Mouse (Mus musculus) kidney, postnatal 25 days (tissue): ENCODE results near the gene Bcl3.

ENCODE experiments used
- DNase-seq, 2 experiments: peaks; one replicate each; pipeline ENCODE4 v3.0.0; 2021; ENCODE audit warnings: mixed read lengths in 2 of 2

Bcl3 gene

DNA sequence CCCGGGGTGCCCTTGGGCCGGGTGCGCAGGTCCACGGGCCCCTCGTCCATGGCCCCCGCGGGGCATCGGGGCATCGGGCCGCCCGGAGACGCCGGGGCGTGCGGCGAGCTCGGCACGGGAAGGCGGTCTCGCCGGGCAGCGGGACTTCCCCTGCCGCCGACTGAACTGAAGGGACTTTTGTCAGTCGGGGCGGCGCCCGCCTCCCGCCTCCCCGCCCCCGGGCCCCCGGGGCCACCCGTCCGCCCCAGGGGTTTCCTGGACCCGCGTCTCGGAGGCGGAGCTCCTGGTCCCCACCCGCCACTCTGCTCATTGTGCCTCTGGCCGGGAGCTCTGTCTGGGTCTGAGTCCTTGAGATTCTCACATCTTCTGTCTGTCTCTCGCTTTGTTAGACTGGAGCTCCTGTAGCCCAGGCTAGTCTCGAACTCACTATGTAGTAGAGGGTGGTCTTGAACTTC lies at the start of gene Bcl3:
Bcl3 (minus strand) TSS at position 167 of the 455 bp plus-strand sequence.
- DNase-seq, result peak; percentile 69 to 88

DNA sequence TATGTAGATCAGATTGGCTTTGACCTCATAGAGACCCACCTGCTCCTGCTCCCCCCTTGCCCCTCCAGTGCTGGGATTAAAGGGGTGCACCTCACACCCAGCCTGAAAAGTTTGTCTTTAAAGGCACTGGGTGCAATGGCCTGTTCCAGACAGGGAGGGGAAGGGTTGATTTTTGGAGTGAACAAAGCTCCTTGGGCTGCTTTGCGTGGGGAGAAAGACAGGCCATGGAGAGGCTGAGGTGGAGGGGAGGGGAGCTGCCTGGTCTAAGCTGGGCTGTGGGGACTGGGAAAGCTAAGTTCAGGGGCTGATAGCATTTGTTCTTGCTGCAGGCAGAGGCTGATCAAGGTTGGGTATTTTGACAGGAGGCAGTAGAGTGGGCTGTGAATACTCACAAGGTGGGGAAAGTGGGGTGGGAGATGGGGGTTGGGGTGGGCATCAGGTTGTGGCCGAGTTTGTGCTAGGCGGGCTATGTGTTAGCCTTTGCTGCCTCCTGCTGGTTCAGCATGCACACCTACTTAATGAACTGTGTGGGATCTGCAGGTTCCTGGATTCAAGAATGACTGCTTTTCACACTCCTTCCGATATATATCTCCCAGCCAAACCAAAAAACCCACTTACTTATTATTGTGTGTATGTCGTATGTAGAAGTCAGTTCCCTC lies 49.5 kb upstream of the Bcl3 start:
- DNase-seq, result peak in 1 of 2 experiments; percentile 69

DNA sequence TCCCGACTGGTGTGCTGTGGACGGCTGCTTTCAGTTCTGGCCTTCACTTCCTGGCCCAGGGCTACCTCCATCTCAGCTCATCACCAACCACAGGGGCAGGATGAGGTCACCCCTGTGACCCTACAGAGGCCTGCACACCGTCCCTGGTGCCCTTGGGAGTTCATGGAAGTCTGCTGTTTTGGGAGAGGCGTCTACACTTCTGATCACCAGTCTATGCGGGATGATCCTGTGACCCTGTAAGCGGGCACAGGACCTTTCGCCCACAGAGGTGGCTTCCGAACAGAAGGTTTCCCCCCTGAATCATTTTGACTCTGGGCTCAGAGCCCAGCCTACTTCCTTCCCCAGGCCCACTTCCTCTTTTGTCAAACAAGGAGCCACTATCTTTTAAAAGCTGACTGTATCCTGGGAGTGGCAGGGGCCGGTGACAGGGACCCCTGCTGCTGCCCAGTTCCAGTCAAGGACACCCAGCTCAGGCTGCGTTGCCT lies 48.6 kb upstream of the Bcl3 start:
- peak; percentile 37 to 65 for DNase-seq

DNA sequence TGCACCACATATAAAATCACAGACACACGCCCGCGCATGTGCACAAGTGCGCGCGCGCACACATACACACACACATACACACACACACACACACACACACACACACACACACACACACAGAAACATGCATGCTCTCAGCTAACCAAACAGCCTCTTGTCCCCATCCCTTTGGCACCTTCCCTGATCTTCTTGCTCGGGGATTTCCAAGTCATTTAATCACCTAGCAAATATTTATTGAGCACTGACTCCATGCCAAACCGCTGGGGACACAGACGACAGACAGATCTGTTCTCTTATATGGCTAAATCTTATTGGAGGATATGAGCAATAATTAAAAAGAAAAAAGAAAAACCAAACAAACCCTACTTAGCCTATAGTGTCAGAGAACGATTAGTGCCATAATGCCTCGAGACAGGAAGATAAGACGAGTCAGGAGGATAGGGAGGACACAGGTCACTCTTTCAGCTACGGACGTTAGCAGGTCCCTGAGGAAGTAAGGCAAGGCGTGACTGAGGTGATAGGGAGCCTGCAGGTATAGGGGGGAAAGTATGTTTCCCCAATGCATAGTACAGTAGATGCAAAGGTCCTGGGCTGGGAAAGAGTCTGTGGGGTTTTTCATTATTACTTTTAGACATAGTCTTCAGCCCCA lies 45.3 kb upstream of the Bcl3 start:
- no peak for DNase-seq

DNA sequence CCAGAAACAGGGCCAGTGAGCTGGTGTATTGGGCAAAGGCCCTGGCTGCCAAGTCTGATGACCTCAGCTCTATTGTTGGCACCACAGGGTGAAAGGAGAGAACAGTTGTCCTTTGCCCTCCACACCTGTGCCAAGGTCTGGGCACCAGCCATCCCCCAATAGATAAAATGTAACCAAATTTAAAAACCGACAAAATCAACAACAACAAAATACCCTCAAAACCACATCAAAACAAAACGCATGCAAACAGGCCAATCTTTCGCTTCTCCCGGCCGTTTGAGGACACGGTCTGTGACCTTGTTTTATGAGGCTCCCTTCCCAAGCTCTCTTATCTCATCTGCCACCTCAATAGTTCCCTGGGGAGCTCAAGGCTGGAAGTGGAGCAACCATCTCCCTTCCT lies 43.9 kb upstream of the Bcl3 start:
- peak; percentile 61 to 74 for DNase-seq

DNA sequence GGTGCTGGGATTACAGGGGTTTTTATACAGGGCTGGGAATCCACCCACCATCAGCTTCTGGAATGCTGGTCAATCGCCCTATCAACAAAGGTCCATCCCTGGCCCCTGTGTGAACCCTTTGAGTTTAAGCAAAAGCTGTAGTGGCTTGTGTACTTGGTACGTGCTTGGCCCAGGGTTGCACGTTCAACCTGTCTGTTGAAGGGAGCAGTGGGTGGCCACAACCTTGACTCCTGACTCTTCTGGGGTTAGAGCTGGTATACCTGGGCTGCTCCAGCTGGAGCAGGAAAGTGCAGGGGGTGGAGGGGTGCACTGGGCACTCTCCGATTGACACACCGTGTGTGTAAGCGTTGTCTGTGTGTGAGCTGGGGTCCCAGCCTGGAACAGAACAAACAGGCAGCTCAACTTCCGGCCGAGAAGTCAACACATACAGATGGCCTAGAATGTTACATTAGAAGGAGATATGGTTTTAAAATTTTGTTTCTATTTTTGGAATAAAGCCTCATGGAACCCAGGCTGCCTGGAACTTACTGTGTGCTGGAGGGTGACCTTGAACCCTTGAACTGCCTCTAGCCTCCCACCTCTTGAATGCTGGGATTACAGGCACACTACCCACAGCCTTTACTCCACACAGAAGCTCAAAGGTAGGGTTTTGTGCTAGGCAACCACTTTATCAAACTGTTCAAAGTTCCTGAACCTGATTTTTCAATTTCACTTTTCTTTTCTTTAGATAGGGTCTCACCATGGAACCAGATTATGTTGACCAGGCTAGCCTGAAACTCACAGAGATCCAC lies 42.9 kb upstream of the Bcl3 start:
- no peak for DNase-seq

DNA sequence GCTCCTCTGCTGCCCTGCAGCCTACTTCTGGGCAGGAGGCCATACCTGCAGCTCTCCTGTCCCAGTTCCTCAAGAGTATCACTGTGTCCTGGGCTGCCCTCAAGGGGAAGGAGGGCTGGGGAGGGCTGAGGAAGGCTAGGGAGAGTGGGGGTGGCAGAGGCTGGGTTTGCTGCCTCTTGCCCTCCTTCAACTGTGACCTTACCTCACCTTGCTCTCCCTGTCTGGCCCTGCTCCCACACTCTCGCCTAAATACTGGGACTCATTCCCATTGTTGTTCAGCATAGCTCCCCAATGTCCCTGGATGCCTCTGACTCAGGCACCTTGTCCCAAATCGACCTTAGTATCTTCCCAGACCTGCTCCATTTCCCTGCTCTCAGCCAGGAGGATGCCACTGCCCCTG lies 41.7 kb upstream of the Bcl3 start:
- DNase-seq, result peak; percentile 33 to 70

DNA sequence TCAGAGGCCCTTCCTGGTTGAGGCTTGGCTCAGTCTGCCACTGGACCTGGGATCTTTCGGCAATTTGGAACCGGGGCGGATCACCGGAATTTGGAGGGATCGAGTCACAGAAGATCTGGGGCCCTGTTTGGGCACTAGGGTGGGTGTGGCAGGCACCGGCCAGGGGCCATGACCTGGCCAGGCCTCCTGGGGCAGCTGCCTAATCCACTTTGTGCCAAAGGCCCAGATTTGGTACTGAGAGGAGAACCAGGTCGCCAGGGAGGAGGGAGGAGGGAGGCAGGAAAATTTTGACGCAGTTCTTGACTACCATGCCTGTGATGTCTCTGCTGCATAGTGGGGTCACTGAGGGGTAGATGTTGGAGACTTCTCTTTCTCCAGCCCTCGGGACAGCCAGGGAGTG lies 38.6 kb upstream of the Bcl3 start, which contains the start of gene Ceacam16:
Ceacam16 (minus strand) TSS at position 101 of the 400 bp plus-strand sequence.
- DNase-seq, result no peak

DNA sequence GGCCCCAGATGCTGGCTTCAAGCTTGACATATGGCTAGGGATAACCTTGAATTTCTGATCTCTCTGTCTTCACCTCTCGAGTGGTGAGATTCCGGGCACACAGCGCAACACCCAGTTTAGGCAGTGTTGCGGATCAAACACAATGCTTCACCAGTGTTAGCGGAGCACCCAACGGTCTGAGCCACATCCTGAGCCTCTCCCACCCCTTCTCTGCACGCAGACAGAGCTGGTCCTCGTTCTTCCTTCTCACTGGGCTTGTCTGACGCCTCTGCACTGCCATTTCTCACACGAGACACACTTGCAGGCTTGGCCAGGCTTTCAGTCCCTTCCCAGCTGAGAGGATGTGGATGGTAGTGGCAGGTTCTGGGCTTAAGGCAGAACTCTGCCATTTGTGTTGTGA lies 37.2 kb upstream of the Bcl3 start:
- DNase-seq, result no peak

DNA sequence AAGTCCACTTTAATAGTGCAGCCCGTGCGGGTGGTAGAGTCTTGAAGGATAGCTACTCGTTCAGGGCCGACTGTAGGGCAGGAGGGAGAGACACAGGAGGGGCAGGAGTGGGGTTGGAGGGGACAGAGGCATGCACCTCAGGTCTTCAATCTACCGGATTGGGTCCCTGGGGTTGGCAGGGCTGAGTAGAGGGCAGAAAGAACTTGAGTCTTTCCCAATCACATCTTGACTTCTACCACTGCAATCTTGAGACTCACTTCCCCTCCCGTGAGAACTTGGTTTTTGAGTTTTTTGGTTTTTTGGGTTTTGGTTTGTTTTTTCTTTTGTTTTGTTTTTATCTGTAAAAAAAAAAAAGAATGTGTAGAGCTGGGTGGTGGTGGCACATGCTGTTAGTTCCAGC lies 33.7 kb upstream of the Bcl3 start:
- no peak for DNase-seq

DNA sequence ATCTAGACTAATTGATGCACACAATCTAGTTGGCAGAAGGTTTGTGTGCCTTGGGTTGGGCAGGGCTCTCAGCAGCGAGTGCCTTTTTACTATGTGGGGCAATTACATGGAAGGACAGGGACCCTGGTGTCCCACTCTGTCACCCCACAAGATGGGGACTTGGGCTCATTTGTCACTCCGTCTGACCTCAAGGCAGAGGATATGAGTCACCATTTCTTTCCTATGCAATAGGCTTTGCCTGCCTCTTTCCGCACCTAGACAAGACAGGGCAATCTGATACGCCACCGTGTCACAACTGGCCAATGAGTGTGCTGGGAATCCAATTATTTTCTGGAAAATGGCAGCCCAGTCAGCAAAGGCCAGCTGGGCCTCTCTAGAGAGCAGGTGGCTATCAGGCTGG lies 33.1 kb upstream of the Bcl3 start:
- DNase-seq, result no peak

DNA sequence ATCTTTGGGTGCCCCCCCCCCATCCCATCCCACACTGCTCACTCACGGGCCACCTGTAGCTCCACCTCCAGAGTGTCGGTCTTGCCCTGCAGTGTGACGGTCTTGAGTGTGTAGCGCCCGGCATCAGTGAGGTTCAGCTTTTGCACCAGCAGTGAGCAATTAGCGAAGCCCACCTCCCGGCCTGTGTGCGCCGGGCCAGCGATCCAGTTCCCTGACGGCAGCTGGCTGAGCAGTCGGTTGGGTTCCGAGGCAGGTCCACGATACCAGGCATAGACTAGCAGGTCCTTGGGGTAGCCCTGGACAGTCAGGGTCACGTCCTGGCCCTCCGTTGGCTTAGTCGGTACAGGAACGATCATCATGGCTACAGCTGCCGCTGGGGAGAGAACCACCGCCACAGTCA lies 31.0 kb upstream of the Bcl3 start:
- no peak for DNase-seq

DNA sequence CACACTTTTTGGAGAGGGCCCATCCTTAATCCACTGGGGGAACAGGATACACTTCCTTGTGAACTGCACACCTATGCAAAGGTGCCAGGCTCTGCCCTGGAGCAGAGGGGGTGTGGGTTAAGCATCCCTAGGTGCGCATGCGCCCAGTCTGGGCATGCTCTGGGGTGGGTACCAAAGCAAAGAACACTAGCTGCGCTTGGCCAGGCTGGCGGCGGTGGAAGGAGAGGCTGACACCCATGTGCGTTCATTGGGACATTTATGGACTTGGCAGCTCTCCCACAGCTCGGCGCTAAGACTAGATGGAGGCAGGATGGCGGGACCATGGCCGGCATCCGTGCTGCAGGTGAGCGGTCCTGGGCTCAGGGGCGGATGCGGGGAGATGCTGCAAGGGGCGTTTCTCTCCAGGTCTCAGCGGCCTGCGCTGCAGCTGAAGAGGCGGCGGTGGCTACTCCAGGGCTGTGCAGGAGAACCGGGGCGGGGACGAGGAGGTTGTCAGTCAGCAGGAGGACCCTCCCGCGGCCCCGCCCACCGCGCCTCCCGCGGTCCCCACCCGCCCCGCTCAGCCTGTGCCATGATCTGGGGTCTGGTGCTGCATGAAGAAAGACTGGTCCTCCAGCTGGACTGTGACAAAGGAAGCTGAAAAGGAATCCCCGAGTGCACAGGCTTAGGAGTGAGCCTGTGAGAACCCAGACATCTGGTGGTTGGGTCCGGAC lies 29.4 kb upstream of the Bcl3 start, which contains the start of gene Gm19345:
Gm19345 (plus strand) TSS at position 146 of the 713 bp plus-strand sequence.
- peak in 1 of 2 experiments; percentile 57 for DNase-seq

DNA sequence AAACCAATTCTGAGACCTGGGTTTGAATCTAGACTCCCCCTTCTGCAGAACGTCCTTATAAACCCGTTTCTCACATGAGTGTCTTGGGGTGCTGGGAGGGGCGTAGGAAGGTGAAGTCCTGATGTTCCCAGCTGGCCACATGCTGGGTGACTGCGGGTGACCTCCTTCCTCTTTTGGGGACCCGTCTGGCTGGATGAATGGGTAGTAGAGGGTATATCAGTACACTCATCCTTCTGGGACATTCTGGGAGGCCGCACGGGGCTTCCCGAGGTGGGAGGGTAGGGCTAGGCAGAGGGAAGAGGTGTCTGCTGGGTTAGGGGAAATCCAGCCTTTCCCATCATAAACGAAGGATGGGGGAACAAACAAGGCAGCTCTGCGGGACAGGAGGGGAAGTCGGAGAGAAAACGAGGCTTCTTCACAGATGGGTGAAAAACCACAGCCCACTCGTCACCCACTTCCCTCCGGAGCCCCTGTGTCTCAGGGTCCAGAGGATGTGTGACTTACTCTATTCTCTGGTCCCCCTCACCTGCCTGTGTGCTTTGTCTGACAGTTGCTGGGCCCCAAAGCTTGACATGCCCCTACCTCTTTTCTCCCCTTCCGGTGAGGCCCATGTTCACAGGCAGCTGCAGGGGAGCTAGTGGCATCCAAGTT lies 22.1 kb upstream of the Bcl3 start:
- no peak for DNase-seq

DNA sequence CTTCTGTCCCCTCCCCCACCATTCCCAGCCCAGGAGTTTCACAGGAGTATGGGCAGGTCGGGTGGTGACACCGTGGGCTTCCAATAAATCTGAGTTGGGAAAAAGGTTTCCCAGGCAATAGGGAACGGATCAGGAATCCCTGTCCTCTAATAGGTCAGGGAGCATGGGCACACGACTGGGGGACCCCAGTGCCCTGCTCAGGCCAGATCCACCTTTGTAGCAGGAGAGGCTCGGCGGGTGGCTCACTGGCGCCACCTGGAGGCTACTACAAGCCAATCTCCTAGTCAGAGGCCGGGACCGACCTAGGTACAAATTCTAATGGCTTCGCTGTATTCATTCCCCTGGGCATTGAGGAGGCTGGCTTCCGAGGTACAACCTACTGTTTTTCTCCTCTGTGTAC lies 21.0 kb upstream of the Bcl3 start:
- peak; percentile 83 to 84 for DNase-seq

DNA sequence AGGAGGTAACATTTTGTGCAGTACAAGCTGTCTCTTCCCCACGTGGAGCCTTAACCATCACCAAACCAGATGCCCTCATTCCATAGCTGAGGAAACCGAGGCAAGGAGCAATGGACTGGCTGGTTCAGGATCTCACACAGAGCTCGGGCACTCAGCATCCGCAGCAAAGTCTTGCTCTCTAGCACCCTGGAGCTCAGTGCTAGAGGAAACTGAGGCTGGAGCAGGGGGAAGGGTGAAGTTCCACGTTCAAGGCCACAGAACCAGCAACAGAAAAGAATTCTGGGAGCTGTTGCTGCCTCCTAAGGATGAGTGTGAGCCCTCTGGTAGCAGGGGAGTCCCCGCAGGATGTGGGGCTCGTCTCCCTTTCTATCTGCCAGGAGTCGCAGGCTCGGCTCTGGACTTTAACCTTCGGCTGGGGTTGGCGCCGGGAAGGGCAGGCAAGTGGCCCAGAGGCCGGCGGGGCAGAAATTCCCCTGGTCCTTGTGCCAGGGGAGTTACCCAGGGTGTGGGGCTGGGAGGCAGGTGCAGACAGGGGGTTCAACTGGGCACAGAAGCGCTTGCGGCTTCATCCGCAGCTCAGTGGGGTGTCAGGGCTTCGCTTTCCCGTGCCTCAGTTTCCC lies 20.4 kb upstream of the Bcl3 start:
- DNase-seq, result peak; percentile 82 to 93

DNA sequence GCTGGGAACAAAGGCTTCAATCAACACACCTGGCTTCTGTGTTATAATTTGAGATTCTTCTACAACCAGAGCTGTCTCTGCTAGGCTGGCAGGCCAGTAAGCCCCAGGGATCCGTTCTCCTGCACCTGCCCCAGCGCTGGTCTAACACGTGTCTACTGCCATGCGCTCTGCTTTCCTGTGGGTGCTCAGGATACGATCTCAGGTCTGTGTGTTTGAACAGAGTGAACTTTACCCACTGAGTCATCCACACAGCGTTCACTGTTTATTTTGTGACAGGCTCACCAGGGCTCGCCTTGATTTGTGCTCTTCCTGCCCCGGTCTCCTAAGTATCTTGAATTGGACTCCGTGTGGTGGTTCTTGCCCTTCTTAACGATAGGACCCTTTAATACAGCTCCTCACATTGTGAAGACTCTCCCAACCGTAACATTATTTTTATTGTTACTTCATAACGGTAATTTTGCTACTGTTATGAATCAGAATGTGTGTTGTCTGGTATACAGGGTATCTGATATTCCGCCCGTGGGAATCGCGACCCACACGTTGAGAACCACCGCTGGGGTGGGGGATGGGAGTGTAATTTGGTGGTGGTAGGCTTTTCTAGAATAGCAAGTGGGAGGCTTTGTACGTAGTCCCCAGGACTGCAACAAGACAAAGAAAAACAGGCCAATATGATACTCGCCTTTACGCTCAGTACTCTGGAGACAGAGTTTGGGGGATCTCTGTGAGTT lies 19.3 kb upstream of the Bcl3 start:
- peak; percentile 44 to 80 for DNase-seq

DNA sequence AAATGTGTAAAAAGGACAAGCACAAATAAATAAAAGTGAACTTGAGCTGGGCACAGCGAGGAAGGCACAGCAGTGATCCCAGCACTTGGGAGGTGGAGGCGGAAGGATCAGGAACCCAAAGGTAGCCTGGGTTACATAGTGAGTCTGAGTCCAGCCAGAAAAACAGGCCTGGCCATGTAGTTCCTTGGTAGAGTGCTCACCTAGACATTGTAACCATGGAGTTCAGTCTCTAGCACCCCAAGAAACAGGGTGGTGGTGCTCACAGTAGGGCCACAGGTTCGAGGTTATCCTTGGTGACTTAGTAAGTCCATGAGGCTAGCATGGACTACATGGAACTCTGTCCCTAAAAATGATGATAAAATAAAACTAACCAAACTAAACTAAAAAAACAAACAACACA lies 18.4 kb upstream of the Bcl3 start:
- no peak for DNase-seq

DNA sequence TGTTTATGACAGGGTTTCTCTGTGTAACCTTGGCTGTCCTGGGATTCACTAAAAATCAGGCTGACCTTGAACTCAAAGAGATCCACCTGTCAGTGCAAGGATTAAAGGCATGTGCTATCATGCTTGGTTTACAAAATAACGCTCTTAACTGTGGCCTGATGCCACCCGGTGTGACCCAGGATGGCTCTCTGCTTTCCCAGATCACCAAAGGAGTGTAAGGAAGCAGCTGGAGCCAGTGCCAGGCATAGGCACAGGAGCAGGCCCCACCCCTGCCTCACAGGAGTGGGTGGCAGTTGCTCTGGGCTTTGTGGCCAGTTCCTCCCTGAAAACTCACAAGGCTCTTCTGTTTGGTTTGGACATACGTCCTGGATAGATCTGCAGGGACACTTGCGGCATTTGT lies 17.8 kb upstream of the Bcl3 start:
- no peak for DNase-seq

DNA sequence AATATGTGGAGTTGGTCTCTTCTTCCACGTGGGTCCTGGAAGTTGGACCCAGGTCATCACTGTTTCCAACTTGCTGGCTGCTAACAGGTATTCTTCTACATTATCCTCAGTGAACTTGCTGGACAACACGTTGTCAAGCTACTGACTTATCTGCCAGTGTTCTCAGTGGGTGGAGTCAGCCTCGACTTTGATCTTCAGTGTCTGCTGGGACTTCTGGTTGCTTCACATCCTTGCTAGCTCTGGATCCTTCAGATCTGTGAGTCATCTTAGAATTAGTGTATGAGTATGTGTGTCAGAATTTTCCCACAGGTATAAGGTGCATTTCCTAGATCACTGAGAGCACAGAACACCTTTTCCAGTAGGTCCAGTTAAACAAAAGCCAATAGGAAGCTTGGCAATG lies 14.3 kb upstream of the Bcl3 start:
- no peak for DNase-seq

DNA sequence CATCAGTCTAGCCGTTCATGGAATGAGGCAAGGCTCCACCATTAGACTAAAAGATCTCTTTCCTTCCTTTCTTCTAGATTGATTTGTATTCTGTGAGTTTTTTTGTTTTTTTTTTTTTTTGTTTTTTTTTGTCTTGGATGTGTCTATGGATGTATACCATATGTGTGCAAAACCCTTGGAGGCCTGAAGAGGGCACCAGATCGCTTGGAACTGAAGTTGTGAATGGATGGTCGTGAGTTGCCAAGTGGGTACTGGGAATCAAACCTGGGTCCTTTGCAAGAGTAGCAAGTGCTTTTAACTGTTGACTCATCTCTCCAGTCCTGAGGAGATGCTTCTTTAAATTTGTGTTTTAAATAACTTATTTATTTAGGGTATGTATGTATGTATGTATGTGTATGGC lies 11.5 kb upstream of the Bcl3 start:
- no peak for DNase-seq
